Mouse (Mus musculus) embryonic facial prominence, embryonic 13.5 days (tissue): ENCODE results near the gene Prune1. TPM values are rescaled to one million over a fixed set of nuclear protein-coding genes. Genes with fewer than 3 reads are reported as not detected.

ENCODE experiments used
- ATAC-seq: fragments of 200-750 bp; cut with Nextera tagmentation; 2 replicates; pipeline ENCODE4 v1.8.0; 2017; ENCODE audit warnings: low read depth; ENCODE audit not compliant: insufficient number of reproducible peaks, insufficient read depth, low FRiP score, low TSS enrichment
- H3K27ac ChIP-seq: fragments of 300-500 bp; sonication (generic); 2 replicates; pipeline ENCODE4 v1.5.1; 2015; ENCODE audit warnings: moderate library complexity, mild to moderate bottlenecking, inconsistent platforms
- H3K27me3 ChIP-seq: fragments of 300-500 bp; sonication (generic); 2 replicates; pipeline ENCODE4 v1.6.1; 2015; ENCODE audit warnings: mild to moderate bottlenecking, inconsistent platforms
- H3K36me3 ChIP-seq: fragments of 300-500 bp; sonication (generic); 2 replicates; pipeline ENCODE4 v1.6.1; 2015; ENCODE audit warnings: mild to moderate bottlenecking, inconsistent platforms
- H3K4me1 ChIP-seq: fragments of 300-500 bp; sonication (generic); 2 replicates; pipeline ENCODE4 v1.6.1; 2015; ENCODE audit warnings: inconsistent platforms
- H3K4me2 ChIP-seq: fragments of 300-500 bp; sonication (generic); 2 replicates; pipeline ENCODE4 v1.6.1; 2015; ENCODE audit warnings: moderate library complexity, mild to moderate bottlenecking, inconsistent platforms
- H3K4me3 ChIP-seq: fragments of 300-500 bp; sonication (generic); 2 replicates; pipeline ENCODE4 v1.5.1; 2015; ENCODE audit warnings: mild to moderate bottlenecking, inconsistent platforms
- H3K9ac ChIP-seq: fragments of 300-500 bp; sonication (generic); 2 replicates; pipeline ENCODE4 v1.6.1; 2015; ENCODE audit warnings: mild to moderate bottlenecking, inconsistent platforms
- H3K9me3 ChIP-seq: fragments of 300-500 bp; sonication (generic); 2 replicates; pipeline ENCODE4 v1.6.1; 2016; ENCODE audit warnings: inconsistent platforms
- WGBS: fragments of 180-500 bp; shearing (Covaris S2); methylation state at CpG from one replicate; pipeline ENCODE4 v1.1.7; 2015; ENCODE audit warnings: mixed read lengths; 5-methylcytosine and 5-hydroxymethylcytosine counted together
- polyA plus RNA-seq: library from polyadenylated mRNA; unstranded; fragments of >200 nt; fragmentation: Nextera tagmentation; extraction: Ambion mirVana; gene quantifications from 2 replicates; pipeline ENCODE4 v1.2.1, GENCODE M21; 2015

Prune1 gene
- polyA plus RNA-seq, 1 experiment from 2014 or later: 23.5 TPM

DNA sequence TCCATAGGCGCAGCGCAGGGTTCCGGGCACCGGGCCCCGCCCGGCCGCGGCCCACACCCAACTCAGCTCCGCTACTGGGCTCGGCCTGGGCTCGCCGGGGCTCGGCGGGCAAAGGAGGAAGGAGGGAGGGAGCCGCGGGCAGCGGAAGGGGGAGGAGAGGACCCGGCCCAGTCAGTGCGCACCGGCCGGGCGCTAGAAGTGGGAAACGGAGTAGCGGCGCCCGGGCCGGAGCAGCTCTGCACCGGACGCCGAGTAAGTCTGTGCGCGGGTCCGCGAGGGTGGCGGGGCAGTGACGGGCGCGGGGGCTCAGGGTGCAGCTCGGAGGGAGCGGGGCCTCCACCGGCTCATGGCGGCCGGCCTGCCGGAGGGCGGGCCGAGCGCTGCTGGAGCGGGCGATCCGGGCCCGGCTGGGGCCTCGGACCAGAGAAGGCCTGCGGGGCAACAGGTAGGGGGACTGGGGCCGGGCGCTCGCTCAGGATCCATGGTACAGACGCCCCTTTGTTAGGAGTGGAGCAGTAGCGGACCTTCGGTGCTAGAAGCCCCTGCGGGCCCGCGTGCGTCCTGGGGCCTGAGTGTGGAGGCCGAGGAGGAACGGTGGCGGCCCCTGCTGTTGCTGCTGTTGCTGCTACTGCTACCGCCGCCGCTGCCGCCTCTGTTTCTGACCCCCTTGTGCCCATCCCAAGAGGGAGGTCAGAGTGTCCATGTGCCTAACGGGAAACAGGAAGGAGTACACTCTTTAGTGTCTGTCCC is 33.4 kb upstream of the Prune1 start:
- H3K4me3 ChIP-seq: peak overlapping the region; percentile 88
- peak; percentile 93 for ATAC-seq
- WGBS: under 1% methylated on average over 51 of the region's 71 CpGs
- peak overlapping the region; percentile 88 for H3K4me2 ChIP-seq
- no peaks in the 10 kb centered on the region for H3K9me3 ChIP-seq
- H3K4me1 ChIP-seq: peaks cover 32% of the 10 kb centered on the region
- H3K27me3 ChIP-seq: no peaks in the 10 kb centered on the region
- peak overlapping the region; percentile 95 for H3K27ac ChIP-seq
- H3K36me3 ChIP-seq: peaks cover 12% of the 10 kb centered on the region
- H3K9ac ChIP-seq: peak overlapping the region; percentile 98

DNA sequence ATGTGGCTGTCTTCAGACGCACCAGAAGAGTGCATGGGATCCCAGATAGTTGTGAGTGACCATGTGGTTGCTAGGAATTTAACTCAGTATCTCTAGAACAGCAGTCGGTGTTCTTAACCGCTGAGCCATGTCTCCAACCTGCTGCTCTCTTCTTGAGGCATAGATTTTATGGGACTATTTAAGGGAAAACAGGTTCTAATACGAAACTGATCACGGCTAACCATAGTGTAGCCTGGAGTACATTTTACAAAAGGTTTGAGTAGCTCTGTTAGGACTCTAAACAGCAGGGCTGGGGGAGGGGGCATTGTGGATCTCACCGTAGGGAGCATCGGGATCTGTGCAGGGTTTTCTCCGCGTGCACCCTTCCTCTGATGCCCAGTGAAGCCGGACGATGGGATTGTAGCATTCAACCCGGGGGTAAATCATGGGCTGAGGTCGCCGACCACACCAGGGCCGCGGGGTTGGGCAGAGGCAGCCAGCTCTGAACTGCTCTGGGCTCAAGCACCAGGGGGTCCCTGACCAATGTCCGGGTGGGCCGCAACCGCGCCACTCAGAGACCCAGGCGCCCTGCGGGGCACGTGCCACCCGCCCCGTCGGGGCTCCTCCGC is 32.7 kb upstream of the Prune1 start, which contains the start of gene Cers2:
Cers2 (plus strand) TSS at position 306 of the 608 bp plus-strand sequence.
- peak within 1 kb of the TSS; percentile 98 for H3K9ac ChIP-seq
- peak within 1 kb of the TSS; percentile 95 for H3K27ac ChIP-seq
- H3K36me3 ChIP-seq: peaks cover 5% of the 10 kb centered on the region
- H3K27me3 ChIP-seq: no peaks in the 10 kb centered on the region
- H3K4me3 ChIP-seq: peak within 1 kb of the TSS; percentile 88
- peak within 1 kb of the TSS; percentile 88 for H3K4me2 ChIP-seq
- no peak for ATAC-seq
- no peaks in the 10 kb centered on the region for H3K9me3 ChIP-seq
- 3% methylated on average over 27 of the region's 27 CpGs for WGBS
- peaks cover 32% of the 10 kb centered on the region for H3K4me1 ChIP-seq

DNA sequence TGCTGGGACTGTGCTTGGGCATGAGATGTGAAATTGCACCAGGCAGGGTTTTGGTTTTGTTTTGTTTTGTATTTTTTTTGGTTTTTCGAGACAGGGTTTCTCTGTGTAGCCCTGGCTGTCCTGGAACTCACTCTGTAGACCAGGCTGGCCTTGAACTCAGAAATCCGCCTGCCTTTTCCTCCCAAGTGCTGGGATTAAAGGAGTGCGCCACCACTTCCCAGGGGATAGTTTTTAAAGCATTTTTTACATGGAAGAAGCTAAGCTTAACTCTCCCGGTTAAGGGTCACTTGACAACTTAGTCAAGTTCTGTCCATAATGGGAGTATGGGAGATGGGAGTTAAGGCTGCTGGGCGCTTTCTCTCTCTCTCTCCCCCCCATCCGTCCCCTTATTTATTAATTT is 32.2 kb upstream of the Prune1 start:
- WGBS: 62% methylated on average over 6 of the region's 6 CpGs
- no peak for ATAC-seq
- Histone ChIP-seq H3K27ac (no peak overlapping the region), H3K4me2 (peak overlapping the region; percentile 88), H3K4me3 (peak overlapping the region; percentile 88), H3K4me1 (peaks cover 32% of the 10 kb centered on the region), H3K9ac (peak overlapping the region; percentile 98), H3K27me3 (no peaks in the 10 kb centered on the region), H3K36me3 (peaks cover 5% of the 10 kb centered on the region), H3K9me3 (no peaks in the 10 kb centered on the region)

DNA sequence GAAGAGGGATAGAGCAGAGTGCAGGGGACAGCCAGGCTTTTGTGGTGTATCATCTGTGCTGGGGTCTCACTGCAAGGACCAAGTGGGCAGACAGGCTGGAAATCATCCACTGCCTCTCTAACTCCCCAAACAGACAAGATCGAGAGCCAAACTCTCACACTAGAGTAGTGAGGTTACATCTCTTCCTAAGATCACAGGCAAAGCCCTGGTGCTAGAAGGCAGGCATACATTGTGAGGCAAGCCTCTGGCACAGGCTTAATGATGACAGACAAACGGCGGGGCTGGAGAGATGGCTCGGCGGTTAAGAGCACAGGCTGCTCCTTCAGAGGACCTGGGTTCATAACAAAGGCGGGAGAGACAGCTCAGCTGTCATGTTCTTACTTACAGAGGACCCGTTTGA is 31.6 kb upstream of the Prune1 start:
- Histone ChIP-seq H3K27me3 (no peaks in the 10 kb centered on the region), H3K27ac (no peak overlapping the region), H3K4me1 (peaks cover 26% of the 10 kb centered on the region), H3K9ac (no peak overlapping the region), H3K9me3 (no peaks in the 10 kb centered on the region), H3K36me3 (no peaks in the 10 kb centered on the region), H3K4me2 (no peak overlapping the region), H3K4me3 (no peak overlapping the region)
- WGBS: 46% methylated on average over 7 of the region's 7 CpGs
- ATAC-seq: no peak

DNA sequence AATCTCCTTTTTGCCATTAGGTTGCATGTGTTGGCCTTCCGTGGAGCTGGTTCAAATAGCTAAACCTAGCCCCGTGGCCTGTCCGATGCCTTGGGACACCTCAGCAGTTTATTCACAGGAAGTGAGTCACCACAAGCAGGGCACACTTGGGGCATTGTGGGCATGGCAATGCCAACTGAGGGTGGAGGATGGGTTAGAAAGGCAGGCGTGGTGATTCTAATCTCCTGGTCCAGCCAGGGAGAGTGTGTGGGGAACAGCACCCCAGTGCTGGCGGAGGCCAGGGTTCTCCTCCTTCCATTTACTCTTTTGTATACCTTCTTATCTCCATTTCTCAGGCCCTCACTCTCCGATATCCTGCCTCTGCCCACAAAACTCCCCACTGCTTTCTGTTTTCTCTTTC is 30.7 kb upstream of the Prune1 start:
- Histone ChIP-seq H3K27me3 (no peaks in the 10 kb centered on the region), H3K9ac (no peak overlapping the region), H3K4me3 (no peak overlapping the region), H3K9me3 (no peaks in the 10 kb centered on the region), H3K27ac (no peak overlapping the region), H3K36me3 (no peaks in the 10 kb centered on the region), H3K4me1 (peaks cover 20% of the 10 kb centered on the region), H3K4me2 (no peak overlapping the region)
- 79% methylated on average over 6 of the region's 6 CpGs for WGBS
- no peak for ATAC-seq

DNA sequence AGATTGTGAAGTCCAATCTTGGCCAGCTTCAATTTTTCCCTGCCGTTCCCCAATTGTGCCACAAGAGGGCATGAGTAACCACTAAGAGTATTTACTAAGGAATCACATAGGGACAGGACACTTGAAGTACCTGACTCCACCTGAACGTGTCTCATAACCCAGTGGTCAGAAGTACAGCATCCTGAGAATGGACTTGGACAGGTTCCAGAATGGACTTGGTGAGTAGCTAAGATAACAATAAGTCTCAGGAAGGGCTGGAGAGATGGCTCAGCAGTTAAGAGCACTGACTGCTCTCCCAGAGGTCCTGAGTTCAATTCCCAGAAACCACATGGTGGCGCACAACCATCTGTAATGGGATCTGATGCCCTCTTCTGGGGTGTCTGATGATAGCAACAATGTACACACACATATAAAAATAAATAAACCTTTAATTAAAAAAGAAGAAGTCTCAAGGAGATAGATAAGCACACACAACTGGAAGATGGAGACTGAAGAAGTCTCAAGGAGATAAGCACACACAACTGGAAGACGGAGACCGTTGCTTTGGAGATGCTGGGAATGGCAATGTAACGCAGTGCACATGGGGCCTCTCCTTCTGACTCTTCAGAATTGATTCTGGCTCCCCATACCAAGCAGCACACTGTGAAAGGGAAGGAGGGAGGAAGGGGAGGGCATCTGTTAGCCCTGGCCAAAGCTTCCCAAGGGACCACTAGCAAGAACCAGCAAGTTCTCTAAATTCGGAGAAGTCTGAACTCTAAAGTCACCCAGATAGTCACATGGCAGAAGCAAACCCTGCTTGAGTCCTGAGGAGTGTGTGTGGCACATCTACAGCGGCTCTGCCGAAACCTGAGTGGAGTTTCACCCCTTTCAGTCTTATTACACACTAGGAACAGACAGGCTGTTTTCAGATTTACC is 29.3 kb upstream of the Prune1 start:
- H3K36me3 ChIP-seq: no peaks in the 10 kb centered on the region
- WGBS: 65% methylated on average over 9 of the region's 9 CpGs
- H3K27ac ChIP-seq: no peak overlapping the region
- ATAC-seq: no peak
- no peak overlapping the region for H3K9ac ChIP-seq
- H3K4me1 ChIP-seq: peaks cover 10% of the 10 kb centered on the region
- H3K4me3 ChIP-seq: no peak overlapping the region
- H3K4me2 ChIP-seq: no peak overlapping the region
- no peaks in the 10 kb centered on the region for H3K9me3 ChIP-seq
- no peaks in the 10 kb centered on the region for H3K27me3 ChIP-seq

DNA sequence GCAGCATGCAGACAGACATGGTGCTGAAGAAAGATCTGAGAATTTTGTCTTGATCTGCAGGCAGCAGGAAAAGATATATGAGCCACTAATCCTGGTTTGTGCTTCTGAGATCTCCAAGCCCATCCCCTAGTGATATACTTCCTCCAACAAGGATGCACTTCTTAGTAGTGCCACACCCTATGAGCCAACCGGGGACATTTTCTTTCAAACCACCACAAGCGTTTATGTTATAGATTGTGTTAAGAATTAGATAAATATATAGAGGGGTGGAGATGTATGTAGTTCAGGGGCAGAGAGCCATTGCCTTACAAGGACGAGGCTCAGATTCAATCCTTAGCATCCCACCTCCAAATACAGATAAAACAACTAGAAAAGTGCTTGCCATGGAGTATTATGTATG is 28.6 kb upstream of the Prune1 start:
- no peak overlapping the region for H3K9ac ChIP-seq
- WGBS: 68% methylated on average over 3 of the region's 3 CpGs

DNA sequence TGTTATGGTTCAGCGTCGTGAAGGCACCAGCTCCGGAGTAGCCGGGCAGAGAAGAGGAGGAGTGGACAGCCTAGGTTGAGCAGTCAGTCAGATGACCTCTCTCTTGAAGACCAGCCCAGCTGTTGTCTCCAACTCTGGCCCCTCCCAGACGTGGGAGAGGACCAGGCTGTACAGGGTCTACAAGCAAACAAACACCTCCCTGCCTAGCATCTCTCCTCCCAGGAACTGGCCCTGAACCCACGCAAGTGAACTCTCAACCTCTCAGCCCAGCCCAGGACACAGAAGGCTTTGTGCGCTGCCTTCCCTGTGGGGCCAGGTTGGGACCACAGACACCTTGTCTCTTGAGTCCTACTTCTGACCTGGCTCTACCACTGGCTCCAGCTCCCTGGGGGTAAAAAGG is 25.2 kb upstream of the Prune1 start, which contains the start of gene Anxa9:
Anxa9 (minus strand) TSS at position 77 of the 400 bp plus-strand sequence.
- Histone ChIP-seq H3K4me3 (no peak within 1 kb of the TSS), H3K36me3 (no peaks in the 10 kb centered on the region), H3K9me3 (no peaks in the 10 kb centered on the region), H3K4me1 (no peaks in the 10 kb centered on the region), H3K27ac (no peak within 1 kb of the TSS), H3K4me2 (no peak within 1 kb of the TSS), H3K27me3 (no peaks in the 10 kb centered on the region), H3K9ac (no peak within 1 kb of the TSS)
- WGBS: 61% methylated on average over 7 of the region's 7 CpGs
- no peak for ATAC-seq

More for the DNA sequence above, 28.6 kb upstream of the Prune1 start:
- no peak for ATAC-seq
- Histone ChIP-seq H3K4me2 (no peak overlapping the region), H3K4me3 (no peak overlapping the region), H3K4me1 (peaks cover 5% of the 10 kb centered on the region; the same call in 1 of the 2 replicates), H3K27me3 (no peaks in the 10 kb centered on the region), H3K27ac (no peak overlapping the region), H3K9me3 (no peaks in the 10 kb centered on the region), H3K36me3 (no peaks in the 10 kb centered on the region)

DNA sequence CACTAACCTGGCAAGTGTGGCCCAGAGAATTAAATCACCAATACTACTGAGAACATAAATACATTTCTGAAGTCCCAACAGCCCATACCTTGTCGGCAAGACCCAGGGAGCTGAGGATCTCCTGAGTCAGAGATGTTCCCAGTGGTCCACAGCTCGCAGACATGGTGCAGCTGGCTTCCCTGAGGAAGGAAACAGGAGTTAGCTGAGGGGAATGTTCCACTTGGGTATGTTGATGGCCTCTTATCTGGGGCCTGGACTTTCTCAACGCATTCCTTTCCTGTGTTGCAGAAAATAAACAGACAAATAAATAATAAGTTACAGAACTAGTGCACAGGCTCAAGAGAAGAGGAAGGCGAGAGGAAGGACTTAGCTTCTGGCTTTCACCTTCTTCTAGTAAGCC is 24.4 kb upstream of the Prune1 start:
- H3K4me3 ChIP-seq: no peak overlapping the region
- H3K4me2 ChIP-seq: no peak overlapping the region
- ATAC-seq: no peak
- no peaks in the 10 kb centered on the region for H3K27me3 ChIP-seq
- no peaks in the 10 kb centered on the region for H3K9me3 ChIP-seq
- no peak overlapping the region for H3K27ac ChIP-seq
- no peaks in the 10 kb centered on the region for H3K4me1 ChIP-seq
- whole genome bisulfite sequencing: 82% methylated on average over 4 of the region's 4 CpGs
- no peaks in the 10 kb centered on the region for H3K36me3 ChIP-seq
- H3K9ac ChIP-seq: no peak overlapping the region

DNA sequence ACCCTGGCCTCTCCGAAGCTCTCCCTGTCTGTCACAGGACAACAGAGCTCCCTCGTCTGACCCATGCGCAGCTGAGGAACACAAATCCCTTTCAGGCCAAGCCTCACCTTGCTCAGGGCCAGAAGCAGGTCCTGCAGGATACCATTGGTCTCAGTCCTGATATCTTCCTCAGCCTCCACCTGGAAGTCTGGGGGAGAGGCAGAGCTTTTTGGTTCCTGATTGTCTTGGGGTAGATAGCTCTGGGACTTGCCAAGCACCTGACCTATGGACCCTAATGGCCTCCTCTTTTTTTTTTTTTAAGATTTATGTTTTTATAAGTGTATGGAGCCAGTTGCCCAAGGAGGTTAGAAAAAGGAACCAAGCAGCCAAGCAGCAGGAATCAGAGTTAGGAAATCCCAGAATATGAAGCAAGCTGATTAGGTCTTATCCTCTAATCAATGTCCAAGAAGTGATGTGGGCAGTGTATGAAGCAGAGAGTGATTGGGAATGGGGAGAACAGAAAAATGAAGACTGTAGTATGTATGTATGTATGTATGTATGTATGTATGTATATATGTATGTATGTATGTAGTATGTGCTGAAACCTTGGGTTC is 19.4 kb upstream of the Prune1 start:
- no peaks in the 10 kb centered on the region for H3K4me1 ChIP-seq
- ATAC-seq: no peak
- H3K36me3 ChIP-seq: peaks cover 17% of the 10 kb centered on the region
- WGBS: 78% methylated on average over 3 of the region's 3 CpGs
- no peaks in the 10 kb centered on the region for H3K9me3 ChIP-seq
- H3K9ac ChIP-seq: no peak overlapping the region
- H3K4me2 ChIP-seq: no peak overlapping the region
- H3K27ac ChIP-seq: no peak overlapping the region
- no peaks in the 10 kb centered on the region for H3K27me3 ChIP-seq
- no peak overlapping the region for H3K4me3 ChIP-seq

DNA sequence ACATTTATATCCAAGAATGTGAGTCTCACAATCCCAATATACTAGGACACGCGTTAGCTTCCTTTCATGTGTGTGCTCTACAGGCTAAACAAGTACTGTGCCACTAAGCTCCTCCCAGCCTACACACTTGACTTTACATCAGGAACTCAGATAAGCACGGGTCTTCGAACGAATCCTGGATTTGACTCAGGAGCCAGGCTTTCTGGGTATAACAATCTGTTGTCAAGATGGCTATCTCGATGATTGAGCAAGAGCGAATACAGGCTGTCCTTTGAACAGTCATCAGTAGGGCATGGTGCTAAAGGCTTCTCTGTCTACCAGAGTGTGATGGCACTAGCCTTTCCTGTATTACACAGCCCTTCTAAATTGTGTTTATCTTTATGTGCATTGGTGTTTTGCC is 16.1 kb upstream of the Prune1 start:
- no peak overlapping the region for H3K27ac ChIP-seq
- no peak overlapping the region for H3K4me3 ChIP-seq
- no peaks in the 10 kb centered on the region for H3K27me3 ChIP-seq
- H3K4me2 ChIP-seq: no peak overlapping the region
- peaks cover 47% of the 10 kb centered on the region for H3K36me3 ChIP-seq
- no peak for ATAC-seq
- no peak overlapping the region for H3K9ac ChIP-seq
- WGBS: 90% methylated on average over 7 of the region's 7 CpGs
- no peaks in the 10 kb centered on the region for H3K9me3 ChIP-seq
- 0 out of 2 replicates have a peak, but pooled peaks cover 4% of the 10 kb centered on the region for H3K4me1 ChIP-seq
